Mouse (Mus musculus) forebrain, embryonic 16.5 days (tissue): ENCODE results near the gene Hdac11. TPM values are rescaled to one million over a fixed set of nuclear protein-coding genes. Genes with fewer than 3 reads are reported as not detected.

Source experiments
- ATAC-seq: fragments of 200-750 bp; cut with Nextera tagmentation; 2 replicates; pipeline ENCODE4 v1.8.0; 2017; ENCODE audit warnings: mild to moderate bottlenecking, moderate library complexity
- H3K27ac ChIP-seq: fragments of 300-500 bp; sonication (generic); 2 replicates; pipeline ENCODE4 v1.5.1; 2014; ENCODE audit warnings: low read length, control low read depth
- H3K27me3 ChIP-seq: fragments of 300-500 bp; sonication (generic); replicated peaks from 2 replicates; pipeline ENCODE4 v1.6.1; 2014; ENCODE audit warnings: low read length; ENCODE audit not compliant: control insufficient read depth, insufficient read depth
- H3K36me3 ChIP-seq: fragments of 300-500 bp; sonication (generic); 2 replicates; pipeline ENCODE4 v1.6.1; 2014; ENCODE audit not compliant: control insufficient read depth, insufficient read depth
- H3K4me1 ChIP-seq: fragments of 300-500 bp; sonication (generic); replicated peaks from 2 replicates; pipeline ENCODE4 v1.6.1; 2014; ENCODE audit warnings: low read length; ENCODE audit not compliant: control insufficient read depth, insufficient read depth
- H3K4me2 ChIP-seq: fragments of 300-500 bp; sonication (generic); 2 replicates; pipeline ENCODE4 v1.6.1; 2014; ENCODE audit warnings: mild to moderate bottlenecking, low read length, control low read depth
- H3K4me3 ChIP-seq: fragments of 300-500 bp; sonication (generic); replicated peaks from 2 replicates; pipeline ENCODE4 v1.5.1; 2014; ENCODE audit warnings: mild to moderate bottlenecking, low read length, control low read depth
- H3K9ac ChIP-seq: fragments of 300-500 bp; sonication (generic); replicated peaks from 2 replicates; pipeline ENCODE4 v1.6.1; 2014; ENCODE audit warnings: low read depth, low read length, control low read depth
- H3K9me3 ChIP-seq: fragments of 300-500 bp; sonication (generic); 2 replicates; pipeline ENCODE4 v1.6.1; 2016; ENCODE audit warnings: low read length; ENCODE audit not compliant: control insufficient read depth
- WGBS: fragments of 180-500 bp; shearing (Covaris S2); extraction: QIAGEN DNeasy Blood & Tissue Kit; methylation state at CpG from one replicate; pipeline ENCODE4 v1.1.7; 2014; 5-methylcytosine and 5-hydroxymethylcytosine counted together
- polyA plus RNA-seq: library from polyadenylated mRNA; unstranded; fragments of >200 nt; fragmentation: Nextera tagmentation; extraction: Ambion mirVana; gene quantifications from 2 replicates; pipeline ENCODE4 v1.2.1, GENCODE M21; 2015

Gene Hdac11
- polyA plus RNA-seq, 1 experiment from 2014 or later: 30.7 TPM

GRCm38 (mm10) chr6:91187871-91188270 lies 31.4 kb downstream of the Hdac11 start:
- Histone ChIP-seq H3K27me3 (no peaks in the 10 kb centered on the region), H3K36me3 (no peaks in the 10 kb centered on the region), H3K4me3 (no peak overlapping the region), H3K9ac (no peak overlapping the region), H3K4me1 (no peaks in the 10 kb centered on the region), H3K27ac (no peak overlapping the region), H3K4me2 (no peak overlapping the region), H3K9me3 (no peaks in the 10 kb centered on the region)
- ATAC-seq: no peak
- WGBS: 78% methylated on average over 3 of the region's 3 CpGs

DNA sequence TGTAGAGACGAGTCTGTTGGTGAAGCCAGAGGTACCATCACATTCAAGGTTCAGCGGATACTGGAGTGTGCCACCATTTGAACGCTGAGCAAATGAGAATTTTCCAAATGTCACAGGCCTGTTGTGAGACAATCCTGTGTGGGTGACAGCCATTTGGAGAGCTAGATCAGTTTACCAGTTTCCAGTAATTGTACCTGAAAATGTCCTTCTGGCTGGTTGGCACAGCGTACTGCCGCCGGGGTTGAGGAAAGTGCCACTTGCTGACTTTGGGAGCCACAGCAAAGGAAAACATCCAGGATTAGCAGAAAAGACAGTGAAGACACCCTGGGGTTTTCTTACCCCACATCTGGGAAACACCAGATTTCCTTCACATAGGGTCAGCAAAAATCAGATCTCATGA lies 33.5 kb downstream of the Hdac11 start:
- Histone ChIP-seq H3K4me1 (no peaks in the 10 kb centered on the region), H3K9ac (no peak overlapping the region), H3K27ac (no peak overlapping the region), H3K4me2 (no peak overlapping the region), H3K4me3 (no peak overlapping the region), H3K9me3 (no peaks in the 10 kb centered on the region), H3K36me3 (no peaks in the 10 kb centered on the region), H3K27me3 (no peaks in the 10 kb centered on the region)
- no peak for ATAC-seq
- 86% methylated on average over 6 of the region's 6 CpGs for WGBS

DNA sequence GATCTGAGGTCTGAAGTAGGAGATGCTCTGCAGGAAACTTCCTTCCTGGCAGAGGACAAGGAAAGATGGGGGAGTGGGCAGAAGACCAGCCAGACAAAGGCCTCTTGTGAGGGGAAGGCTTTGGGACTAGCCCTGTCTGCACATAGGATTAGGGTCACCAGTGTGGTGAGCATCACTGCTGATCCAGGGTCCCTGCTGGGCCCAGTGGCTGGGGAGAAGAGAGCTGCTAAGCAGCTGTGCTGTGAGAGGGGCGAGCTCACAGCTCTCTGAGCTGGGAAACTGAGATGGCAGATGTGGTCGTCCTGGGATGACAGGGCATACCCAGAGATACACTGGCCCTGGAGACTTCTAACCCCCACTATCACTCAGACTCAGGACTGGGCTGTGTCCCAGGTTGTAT lies 35.0 kb downstream of the Hdac11 start:
- no peak for ATAC-seq
- Histone ChIP-seq H3K27me3 (no peaks in the 10 kb centered on the region), H3K4me1 (no peaks in the 10 kb centered on the region), H3K9me3 (no peaks in the 10 kb centered on the region), H3K9ac (no peak overlapping the region), H3K36me3 (no peaks in the 10 kb centered on the region), H3K4me3 (no peak overlapping the region), H3K27ac (no peak overlapping the region), H3K4me2 (no peak overlapping the region)
- 39% methylated on average over 2 of the region's 2 CpGs for WGBS

- no peaks in the 10 kb centered on the region for H3K27me3 ChIP-seq
- H3K9me3 ChIP-seq: no peaks in the 10 kb centered on the region
- no peak for ATAC-seq
- WGBS: 82% methylated on average over 3 of the region's 3 CpGs
- no peak overlapping the region for H3K27ac ChIP-seq
- H3K4me1 ChIP-seq: no peaks in the 10 kb centered on the region
- no peak overlapping the region for H3K9ac ChIP-seq
- H3K4me2 ChIP-seq: no peak overlapping the region
- H3K4me3 ChIP-seq: no peak overlapping the region
- no peaks in the 10 kb centered on the region for H3K36me3 ChIP-seq
Measured at GRCm38 (mm10) chr6:91192421-91192820, 36.0 kb downstream of the Hdac11 start.

- no peak overlapping the region for H3K27ac ChIP-seq
- H3K36me3 ChIP-seq: no peaks in the 10 kb centered on the region
- no peaks in the 10 kb centered on the region for H3K9me3 ChIP-seq
- no peak for ATAC-seq
- no peak overlapping the region for H3K4me2 ChIP-seq
- H3K27me3 ChIP-seq: no peaks in the 10 kb centered on the region
- H3K4me3 ChIP-seq: no peak overlapping the region
- no peaks in the 10 kb centered on the region for H3K4me1 ChIP-seq
- 83% methylated on average over 1 of the region's 1 CpGs for WGBS
- no peak overlapping the region for H3K9ac ChIP-seq
Measured at GRCm38 (mm10) chr6:91192851-91193545, 36.5 kb downstream of the Hdac11 start.

- Histone ChIP-seq H3K27ac (no peak overlapping the region), H3K4me1 (peaks cover 16% of the 10 kb centered on the region), H3K4me3 (no peak overlapping the region), H3K4me2 (no peak overlapping the region), H3K9me3 (no peaks in the 10 kb centered on the region), H3K36me3 (no peaks in the 10 kb centered on the region), H3K27me3 (no peaks in the 10 kb centered on the region), H3K9ac (no peak overlapping the region)
- WGBS: 59% methylated on average over 2 of the region's 2 CpGs
- peak; percentile 36; the same call in 1 of the 2 replicates for ATAC-seq
Measured at GRCm38 (mm10) chr6:91198456-91198855, 42.0 kb downstream of the Hdac11 start.

GRCm38 (mm10) chr6:91200429-91201188 lies 44.1 kb downstream of the Hdac11 start:
- H3K36me3 ChIP-seq: no peaks in the 10 kb centered on the region
- no peak overlapping the region for H3K9ac ChIP-seq
- H3K27ac ChIP-seq: peak overlapping the region; percentile 31
- H3K9me3 ChIP-seq: no peaks in the 10 kb centered on the region
- no peak overlapping the region for H3K4me3 ChIP-seq
- H3K27me3 ChIP-seq: no peaks in the 10 kb centered on the region
- peaks cover 16% of the 10 kb centered on the region for H3K4me1 ChIP-seq
- no peak overlapping the region for H3K4me2 ChIP-seq
- peak; percentile 72 for ATAC-seq
- 15% methylated on average over 8 of the region's 8 CpGs for WGBS

GRCm38 (mm10) chr6:91201881-91202341 lies 45.4 kb downstream of the Hdac11 start:
- H3K27me3 ChIP-seq: no peaks in the 10 kb centered on the region
- 85% methylated on average over 8 of the region's 8 CpGs for WGBS
- H3K9me3 ChIP-seq: no peaks in the 10 kb centered on the region
- no peak overlapping the region for H3K4me2 ChIP-seq
- no peak overlapping the region for H3K27ac ChIP-seq
- H3K4me3 ChIP-seq: no peak overlapping the region
- H3K9ac ChIP-seq: no peak overlapping the region
- H3K4me1 ChIP-seq: peaks cover 16% of the 10 kb centered on the region
- ATAC-seq: no peak
- no peaks in the 10 kb centered on the region for H3K36me3 ChIP-seq

- 89% methylated on average over 4 of the region's 4 CpGs for WGBS
- ATAC-seq: no peak
- no peak overlapping the region for H3K4me3 ChIP-seq
- H3K9ac ChIP-seq: no peak overlapping the region
- H3K9me3 ChIP-seq: no peaks in the 10 kb centered on the region
- no peak overlapping the region for H3K27ac ChIP-seq
- no peaks in the 10 kb centered on the region for H3K27me3 ChIP-seq
- no peak overlapping the region for H3K4me2 ChIP-seq
- peaks cover 16% of the 10 kb centered on the region for H3K4me1 ChIP-seq
- no peaks in the 10 kb centered on the region for H3K36me3 ChIP-seq
Measured at GRCm38 (mm10) chr6:91202571-91202970, 46.1 kb downstream of the Hdac11 start.
